Mouse (Mus musculus) neural tube, postnatal 0 days (tissue): ENCODE data around the gene Pgm2l1. TPM values are rescaled to one million over a fixed set of nuclear protein-coding genes. Genes with fewer than 3 reads are reported as not detected.

ENCODE experiments used
- polyA plus RNA-seq: library from polyadenylated mRNA; unstranded; fragments of >200 nt; fragmentation: Nextera tagmentation; extraction: Ambion mirVana; gene quantifications from 2 replicates; pipeline ENCODE4 v1.2.1, GENCODE M21; 2015

Pgm2l1 gene
- polyA plus RNA-seq = 33.7 and 38.5 TPM in 2 replicates

DNA sequence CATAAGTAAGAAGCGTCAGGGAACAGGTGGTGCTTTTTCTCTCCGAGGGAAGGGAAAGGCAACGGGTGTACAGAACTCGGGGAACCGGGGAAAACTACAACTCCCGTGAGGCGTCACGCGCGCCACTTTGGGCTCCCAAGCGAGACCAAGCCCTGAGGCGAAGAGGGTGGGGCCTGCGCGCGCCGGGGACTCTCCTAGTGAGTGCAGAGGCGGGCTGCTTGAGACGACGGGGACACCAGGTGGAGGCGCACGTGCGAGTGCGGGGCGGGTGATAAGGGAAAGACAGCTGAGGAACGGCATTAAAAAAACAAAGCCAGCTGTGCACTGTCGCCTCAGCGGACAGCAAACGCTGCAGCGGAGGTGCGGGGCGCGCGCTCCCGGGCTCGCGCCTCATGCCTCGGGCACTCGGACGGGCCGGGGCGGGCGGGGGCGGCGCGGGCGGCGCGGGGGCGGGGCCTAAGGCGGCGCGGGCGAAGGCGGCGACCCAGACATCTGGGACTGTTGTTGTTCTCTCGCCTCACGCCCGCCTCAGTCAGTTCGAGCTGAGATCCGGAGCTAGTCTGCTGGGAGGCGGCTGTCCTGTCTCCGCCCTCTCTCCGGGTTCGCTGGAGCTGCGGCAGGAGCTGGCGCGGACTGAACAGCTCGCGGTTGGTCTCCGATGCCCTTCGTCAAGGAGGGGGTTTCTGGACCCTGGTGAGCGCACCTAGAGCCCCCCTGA, at the start of gene Pgm2l1:
Pgm2l1 (plus strand) TSS at position 237 of the 718 bp plus-strand sequence.

DNA sequence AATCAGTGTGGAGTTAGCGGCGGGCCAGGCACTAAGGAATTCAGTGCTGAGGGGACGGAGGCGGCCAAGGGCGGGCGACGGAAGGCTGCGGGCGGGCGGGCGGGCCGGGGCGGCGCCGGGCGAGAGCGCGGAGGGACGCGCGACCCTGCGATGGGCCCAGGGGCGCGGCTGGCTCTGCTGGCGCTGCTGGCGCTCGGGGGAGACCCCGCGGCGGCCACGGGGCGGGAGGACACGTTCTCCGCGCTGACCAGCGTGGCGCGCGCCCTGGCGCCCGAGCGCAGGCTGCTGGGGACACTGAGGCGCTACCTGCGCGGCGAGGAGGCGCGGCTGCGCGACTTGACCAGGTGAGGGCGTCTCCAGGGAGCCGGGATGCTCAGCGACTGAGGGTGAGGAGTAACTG, 58.2 kb downstream of the Pgm2l1 start, which contains the start of gene P4ha3:
P4ha3 (plus strand) TSS at position 138 of the 400 bp plus-strand sequence.

Other genes with a start within 250 kb of the Pgm2l1 start
- gene Rnf169, start 246.9 kb upstream of the Pgm2l1 start, polyA plus RNA-seq = 3.2 and 3.7 TPM in 2 replicates
- 0.32 and 0.64 TPM in 2 replicates for gene Chrdl2, start 221.2 kb upstream of the Pgm2l1 start, polyA plus RNA-seq
- 29.3 and 32.3 TPM in 2 replicates for gene Pold3, start 105.8 kb upstream of the Pgm2l1 start, polyA plus RNA-seq
- gene Lipt2, start 68.1 kb upstream of the Pgm2l1 start, polyA plus RNA-seq = 15.9 and 16.5 TPM in 2 replicates
- 0.55 and 0.72 TPM in 2 replicates for gene Kcne3, start 50.9 kb upstream of the Pgm2l1 start, polyA plus RNA-seq
- 5.0 and 8.0 TPM in 2 replicates for gene P4ha3, start 58.1 kb downstream of the Pgm2l1 start, polyA plus RNA-seq
- gene C2cd3, start 144.8 kb downstream of the Pgm2l1 start, polyA plus RNA-seq = 8.8 and 9.8 TPM in 2 replicates
- gene Ppme1, start 144.9 kb downstream of the Pgm2l1 start, polyA plus RNA-seq = 128 and 144 TPM in 2 replicates
- 0.17 and 0.18 TPM in 2 replicates for gene Ucp3, start 245.6 kb downstream of the Pgm2l1 start, polyA plus RNA-seq